Mouse (Mus musculus): Measurements from ENCODE around the gene Prkca.

- TF ChIP-seq EP300 (IDR thresholded peaks at IDR 0.05; ENCODE audit: low read depth) (no peak), CTCF (IDR thresholded peaks at IDR 0.05; ENCODE audit: low read depth) (no peak)
Measured at GRCm38 (mm10) chr11:108250146-108250635, 93.5 kb downstream of the Prkca start.
